In genomic region chr12:80324785-80325131, GRCm38 (mm10) we compare ENCODE assay signal across 15 mouse cellular contexts.
DNase-seq lines count a peak whose midpoint lies in the region; ATAC-seq and TF ChIP-seq lines count a peak whose summit lies in the region.
"Had no signal": no experiment of that assay in that cellular context is flagged by ENCODE, and none has a peak within 500 bp of the region (broad histone marks: within the 10 kb centered on the region; RNA-seq: fewer than 3 reads in every experiment).

No protein-coding gene starts in this region.

- H3K4me3 ChIP-seq in heart, embryonic 10.5 days = no peak overlapping the region; the same call in 1 of the 2 replicates
- no peak overlapping the region for H3K4me3 ChIP-seq in liver, adult 2 months (ENCODE audit: insufficient read depth, low read depth, low read length)
- no peak overlapping the region for H3K4me3 ChIP-seq in liver, embryonic 11.5 days (ENCODE audit: low read depth, low read length)
- no peak overlapping the region for H3K4me3 ChIP-seq in intestine, embryonic 15.5 days (replicated peaks)
- H3K4me3 ChIP-seq in liver, postnatal 0 days (ENCODE audit: low read depth, low read length) = no peak overlapping the region
- H3K4me3 ChIP-seq: hindbrain, embryonic 12.5 days; midbrain, embryonic 15.5 days; neural tube, embryonic 13.5 days had no signal

- 31% methylated on average over 1 of the region's 1 CpGs for WGBS in heart, embryonic 10.5 days
- 3% methylated on average over 1 of the region's 1 CpGs for WGBS in liver, adult 2 months
- WGBS in liver, embryonic 11.5 days = 48% methylated on average over 1 of the region's 1 CpGs
- WGBS in intestine, embryonic 15.5 days = 19% methylated on average over 1 of the region's 1 CpGs
- WGBS in liver, postnatal 0 days (ENCODE audit: insufficient replicate concordance) = 52% methylated on average over 1 of the region's 1 CpGs

- no peak for TF ChIP-seq CTCF in liver, adult 2 months (IDR thresholded peaks at IDR 0.05; ENCODE audit: low read depth, low read length)
- TF ChIP-seq CTCF in liver, postnatal 0 days (IDR thresholded peaks at IDR 0.05; ENCODE audit: low read depth) = no peak

- H3K79me2 ChIP-seq in liver, adult 2 months (ENCODE audit: control insufficient read depth, insufficient read depth, low read length) = no peaks in the 10 kb centered on the region

- H3K4me2 ChIP-seq in liver, embryonic 11.5 days = no peak overlapping the region
- H3K4me2 ChIP-seq in intestine, embryonic 15.5 days (replicated peaks) = no peak overlapping the region
- H3K4me2 ChIP-seq in liver, postnatal 0 days (ENCODE audit: low read depth, low read length) = no peak overlapping the region
- H3K4me2 ChIP-seq: hindbrain, embryonic 12.5 days; midbrain, embryonic 15.5 days; neural tube, embryonic 13.5 days had no signal

- no peak for DNase-seq in heart, embryonic 10.5 days (ENCODE audit: low spot score)
- DNase-seq in heart, adult 18-20 months = no peak
- DNase-seq in liver, adult 2 months (ENCODE audit: extremely low read depth, low read depth, low spot score) = peak; percentile 86
- DNase-seq in liver, embryonic 11.5 days (ENCODE audit: low spot score) = no peak
- peak; percentile 34 for DNase-seq in liver, postnatal 0 days
- no peak for DNase-seq in adrenal gland, adult 2 months
- DNase-seq in thymus, adult 18-20 months = no peak
- DNase-seq: B cell, adult 2 months; layer of hippocampus, adult 9-11 months; lung, postnatal 14 days; thymus, postnatal 14 days had no signal

- no peaks in the 10 kb centered on the region for H3K9me3 ChIP-seq in heart, embryonic 10.5 days
- H3K9me3 ChIP-seq in liver, embryonic 11.5 days (ENCODE audit: control insufficient read depth, low read length) = no peaks in the 10 kb centered on the region
- H3K9me3 ChIP-seq in intestine, embryonic 15.5 days = no peaks in the 10 kb centered on the region
- H3K9me3 ChIP-seq in liver, postnatal 0 days (ENCODE audit: low read length) = no peaks in the 10 kb centered on the region
- H3K9me3 ChIP-seq: hindbrain, embryonic 12.5 days; midbrain, embryonic 15.5 days; neural tube, embryonic 13.5 days had no signal

- no peak for ATAC-seq in liver, embryonic 11.5 days (replicated peaks; ENCODE audit: low FRiP score)
- peak; percentile 19; the same call in 1 of the 2 replicates for ATAC-seq in intestine, embryonic 15.5 days
- peak; percentile 90 for ATAC-seq in liver, postnatal 0 days
- ATAC-seq: midbrain, embryonic 15.5 days had no signal

- peak overlapping the region; percentile 76 for H3K27ac ChIP-seq in heart, embryonic 10.5 days
- H3K27ac ChIP-seq in liver, adult 2 months (replicated peaks; ENCODE audit: insufficient read depth, low read depth, low read length) = peak overlapping the region; percentile 45
- no peak overlapping the region for H3K27ac ChIP-seq in liver, embryonic 11.5 days (ENCODE audit: low read depth, low read length)
- 0 out of 2 replicates have a peak overlapping the region, but pooled peaks have one; percentile 15 for H3K27ac ChIP-seq in intestine, embryonic 15.5 days
- peak overlapping the region; percentile 30 for H3K27ac ChIP-seq in liver, postnatal 0 days (ENCODE audit: low read depth)
- H3K27ac ChIP-seq: hindbrain, embryonic 12.5 days; midbrain, embryonic 15.5 days; neural tube, embryonic 13.5 days had no signal

- no peak overlapping the region for H3K9ac ChIP-seq in liver, adult 2 months (ENCODE audit: low read depth, low read length)
- H3K9ac ChIP-seq in liver, embryonic 11.5 days (ENCODE audit: low read depth, low read length) = no peak overlapping the region
- no peak overlapping the region for H3K9ac ChIP-seq in intestine, embryonic 15.5 days
- H3K9ac ChIP-seq in liver, postnatal 0 days (replicated peaks) = no peak overlapping the region
- H3K9ac ChIP-seq: hindbrain, embryonic 12.5 days; midbrain, embryonic 15.5 days; neural tube, embryonic 13.5 days had no signal

- no peak for TF ChIP-seq POLR2A in liver, adult 2 months (IDR thresholded peaks at IDR 0.05; ENCODE audit: extremely low read depth, insufficient read depth, low read length)

- peaks cover 41% of the 10 kb centered on the region for H3K4me1 ChIP-seq in heart, embryonic 10.5 days
- H3K4me1 ChIP-seq in liver, adult 2 months (ENCODE audit: control insufficient read depth, insufficient read depth, low read length) = peaks cover 26% of the 10 kb centered on the region
- H3K4me1 ChIP-seq in liver, embryonic 11.5 days (replicated peaks; ENCODE audit: control insufficient read depth, insufficient read depth, low read length) = peaks cover 12% of the 10 kb centered on the region
- peaks cover 23% of the 10 kb centered on the region for H3K4me1 ChIP-seq in intestine, embryonic 15.5 days (replicated peaks)
- peaks cover 30% of the 10 kb centered on the region for H3K4me1 ChIP-seq in liver, postnatal 0 days (ENCODE audit: insufficient read depth)
- H3K4me1 ChIP-seq: hindbrain, embryonic 12.5 days; midbrain, embryonic 15.5 days had no signal

- no peaks in the 10 kb centered on the region for H3K27me3 ChIP-seq in heart, embryonic 10.5 days (ENCODE audit: insufficient read depth, poor library complexity, severe bottlenecking)
- no peaks in the 10 kb centered on the region for H3K27me3 ChIP-seq in liver, adult 2 months (ENCODE audit: control insufficient read depth, insufficient read depth, low read length)
- H3K27me3 ChIP-seq in liver, embryonic 11.5 days (replicated peaks; ENCODE audit: control insufficient read depth, insufficient read depth, low read length) = no peaks in the 10 kb centered on the region
- H3K27me3 ChIP-seq in intestine, embryonic 15.5 days (replicated peaks) = no peaks in the 10 kb centered on the region
- no peaks in the 10 kb centered on the region for H3K27me3 ChIP-seq in liver, postnatal 0 days (ENCODE audit: insufficient read depth, low read length)
- H3K27me3 ChIP-seq: hindbrain, embryonic 12.5 days; midbrain, embryonic 15.5 days; neural tube, embryonic 13.5 days had no signal

- peak; percentile 31; the same call in 1 of the 2 replicates for TF ChIP-seq EP300 in liver, postnatal 0 days (IDR thresholded peaks at IDR 0.05; ENCODE audit: low read depth)

- no peaks in the 10 kb centered on the region for H3K36me3 ChIP-seq in heart, embryonic 10.5 days
- no peaks in the 10 kb centered on the region for H3K36me3 ChIP-seq in liver, adult 2 months (ENCODE audit: control insufficient read depth, insufficient read depth, low read length)
- no peaks in the 10 kb centered on the region for H3K36me3 ChIP-seq in liver, embryonic 11.5 days (ENCODE audit: control insufficient read depth, insufficient read depth, low read length)
- no peaks in the 10 kb centered on the region for H3K36me3 ChIP-seq in intestine, embryonic 15.5 days
- H3K36me3 ChIP-seq in liver, postnatal 0 days (replicated peaks; ENCODE audit: insufficient read depth, low read length) = no peaks in the 10 kb centered on the region
- H3K36me3 ChIP-seq: hindbrain, embryonic 12.5 days; midbrain, embryonic 15.5 days; neural tube, embryonic 13.5 days had no signal

Comparison
In these comparisons a context has a peak if more than half of its experiments do, and no peak if none do; other contexts are left out.
1. DNase-seq: peak in liver, adult 2 months (single experiment) and liver, postnatal 0 days (single experiment); none in heart, embryonic 10.5 days (single experiment), heart, adult 18-20 months (0 of 2), liver, embryonic 11.5 days (single experiment), adrenal gland, adult 2 months (single experiment) and thymus, adult 18-20 months (0 of 2).